Mouse (Mus musculus) liver, embryonic 15.5 days (tissue): ENCODE data around the gene Dach1. TPM values are rescaled to one million over a fixed set of nuclear protein-coding genes. Genes with fewer than 3 reads are reported as not detected.

Experiments
- ATAC-seq: fragments of 200-750 bp; cut with Nextera tagmentation; 2 replicates; pipeline ENCODE4 v1.8.0; 2017; ENCODE audit warnings: moderate number of reproducible peaks, mild to moderate bottlenecking, moderate library complexity; ENCODE audit not compliant: insufficient read depth
- H3K27ac ChIP-seq: fragments of 300-500 bp; sonication (generic); replicated peaks from 2 replicates; pipeline ENCODE4 v1.5.1; 2015; ENCODE audit warnings: mild to moderate bottlenecking, inconsistent platforms
- H3K27me3 ChIP-seq: fragments of 300-500 bp; sonication (generic); 2 replicates; pipeline ENCODE4 v1.6.1; 2015; ENCODE audit warnings: mild to moderate bottlenecking, inconsistent platforms
- H3K36me3 ChIP-seq: fragments of 300-500 bp; sonication (generic); replicated peaks from 2 replicates; pipeline ENCODE4 v1.6.1; 2015; ENCODE audit warnings: moderate library complexity, mild to moderate bottlenecking, inconsistent platforms
- H3K4me1 ChIP-seq: fragments of 300-500 bp; sonication (generic); replicated peaks from 2 replicates; pipeline ENCODE4 v1.6.1; 2015; ENCODE audit warnings: inconsistent platforms
- H3K4me2 ChIP-seq: fragments of 300-500 bp; sonication (generic); 2 replicates; pipeline ENCODE4 v1.6.1; 2015; ENCODE audit warnings: moderate library complexity, mild to moderate bottlenecking, inconsistent platforms
- H3K4me3 ChIP-seq: fragments of 300-500 bp; sonication (generic); replicated peaks from 2 replicates; pipeline ENCODE4 v1.5.1; 2015; ENCODE audit warnings: mild to moderate bottlenecking, inconsistent platforms
- H3K9ac ChIP-seq: fragments of 300-500 bp; sonication (generic); 2 replicates; pipeline ENCODE4 v1.6.1; 2015; ENCODE audit warnings: moderate library complexity, mild to moderate bottlenecking, inconsistent platforms
- H3K9me3 ChIP-seq: fragments of 300-500 bp; sonication (generic); replicated peaks from 2 replicates; pipeline ENCODE4 v1.6.1; 2016; ENCODE audit warnings: inconsistent platforms
- WGBS: fragments of 180-500 bp; shearing (Covaris S2); methylation state at CpG from one replicate; pipeline ENCODE4 v1.1.7; 2015; ENCODE audit warnings: mixed read lengths; ENCODE audit not compliant: insufficient replicate concordance; 5-methylcytosine and 5-hydroxymethylcytosine counted together
- polyA plus RNA-seq: library from polyadenylated mRNA; unstranded; fragments of >200 nt; fragmentation: Nextera tagmentation; extraction: Ambion mirVana; gene quantifications from 2 replicates; pipeline ENCODE4 v1.2.1, GENCODE M21; 2015

Dach1 gene
- polyA plus RNA-seq, 1 experiment from 2014 or later = 0.23 TPM

DNA sequence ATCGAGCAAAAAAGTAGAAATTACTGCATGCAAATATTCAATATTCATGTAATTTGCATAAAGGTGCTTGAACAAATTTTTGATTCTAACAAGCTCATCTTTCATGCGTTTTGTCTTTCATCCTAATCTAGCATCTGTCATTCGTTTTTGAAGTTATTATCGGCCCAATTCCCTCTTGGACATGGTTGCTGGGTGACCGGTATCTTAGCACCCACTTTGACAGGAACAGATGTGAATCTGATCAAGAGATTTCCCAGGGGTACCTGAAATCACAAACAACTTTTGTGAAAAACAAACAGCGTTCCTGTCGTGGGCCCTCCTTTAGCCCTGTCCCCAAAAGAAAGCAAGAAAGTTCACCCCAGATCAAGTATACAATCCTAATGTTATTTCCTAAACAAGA is 12.8 kb downstream of the Dach1 start:
- Histone ChIP-seq H3K4me1 (no peaks in the 10 kb centered on the region), H3K9me3 (no peaks in the 10 kb centered on the region), H3K27me3 (no peaks in the 10 kb centered on the region), H3K9ac (no peak overlapping the region), H3K4me3 (no peak overlapping the region), H3K4me2 (no peak overlapping the region), H3K36me3 (no peaks in the 10 kb centered on the region), H3K27ac (no peak overlapping the region)
- ATAC-seq = no peak
- 57% methylated on average over 7 of the region's 7 CpGs for WGBS

- Histone ChIP-seq H3K4me1 (no peaks in the 10 kb centered on the region), H3K9me3 (no peaks in the 10 kb centered on the region), H3K27ac (no peak overlapping the region), H3K4me3 (no peak overlapping the region), H3K4me2 (no peak overlapping the region), H3K36me3 (no peaks in the 10 kb centered on the region), H3K9ac (no peak overlapping the region), H3K27me3 (no peaks in the 10 kb centered on the region)
- 74% methylated on average over 7 of the region's 7 CpGs for WGBS
- no peak for ATAC-seq
These were observed 13.7 kb downstream of the Dach1 start for GRCm38 (mm10) chr14:98155725-98156392.

DNA sequence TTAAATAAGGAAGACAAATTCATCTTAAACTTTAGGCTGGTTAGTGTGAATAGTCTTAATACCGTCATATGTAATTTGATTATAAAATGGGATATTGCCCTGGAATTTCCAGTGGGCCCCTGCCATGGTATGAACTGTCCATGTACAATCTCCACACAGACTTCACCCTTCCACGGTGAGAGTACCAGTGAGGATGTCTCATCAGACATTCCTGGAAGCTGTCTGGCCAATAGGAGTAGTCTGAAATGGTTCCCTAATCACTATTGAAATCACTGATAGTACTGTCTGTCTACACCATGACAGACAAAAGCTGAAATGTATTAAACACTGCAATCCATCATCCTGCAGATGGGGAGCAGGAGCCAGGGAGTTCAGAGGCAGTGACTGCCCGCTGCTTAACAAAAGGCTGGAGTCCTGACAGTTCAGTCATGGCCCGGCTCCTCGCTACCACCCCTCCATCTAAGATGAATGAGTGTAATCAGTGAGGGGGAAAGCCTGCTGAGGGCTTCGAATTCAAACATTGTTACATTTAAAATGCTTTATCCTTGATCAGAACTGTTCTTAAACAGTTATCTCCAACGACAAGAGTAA is 14.6 kb downstream of the Dach1 start:
- no peak overlapping the region for H3K27ac ChIP-seq
- no peak overlapping the region for H3K4me3 ChIP-seq
- no peaks in the 10 kb centered on the region for H3K4me1 ChIP-seq
- H3K4me2 ChIP-seq = no peak overlapping the region
- no peaks in the 10 kb centered on the region for H3K9me3 ChIP-seq
- no peaks in the 10 kb centered on the region for H3K36me3 ChIP-seq
- no peak overlapping the region for H3K9ac ChIP-seq
- WGBS = 69% methylated on average over 7 of the region's 7 CpGs
- ATAC-seq = no peak
- H3K27me3 ChIP-seq = no peaks in the 10 kb centered on the region

DNA sequence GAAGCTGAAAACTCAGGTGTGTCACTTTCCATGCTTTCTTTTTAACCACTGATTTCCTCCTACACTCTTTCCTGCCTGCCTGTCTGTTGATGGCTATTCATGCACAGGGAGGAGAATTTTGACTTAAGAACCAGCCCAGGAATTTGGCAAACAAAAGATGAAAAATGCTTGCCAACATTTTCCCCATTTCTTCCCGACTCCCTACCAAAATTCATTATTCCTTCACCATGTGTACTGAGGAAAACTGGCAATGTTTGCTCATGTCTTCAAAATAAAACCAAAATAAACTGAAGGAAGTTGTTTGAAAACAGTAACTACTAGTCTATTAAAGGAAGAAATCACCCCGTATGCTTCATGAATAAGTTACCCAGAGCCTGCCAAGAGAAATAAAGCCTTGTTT is 27.8 kb downstream of the Dach1 start:
- 54% methylated on average over 2 of the region's 2 CpGs for WGBS
- ATAC-seq = no peak

GRCm38 (mm10) chr14:98138873-98139665 is 30.5 kb downstream of the Dach1 start:
- ATAC-seq = no peak
- Histone ChIP-seq H3K27ac (no peak overlapping the region), H3K9ac (no peak overlapping the region), H3K4me3 (no peak overlapping the region), H3K4me1 (no peaks in the 10 kb centered on the region), H3K36me3 (no peaks in the 10 kb centered on the region), H3K9me3 (no peaks in the 10 kb centered on the region), H3K4me2 (no peak overlapping the region), H3K27me3 (no peaks in the 10 kb centered on the region)
- 57% methylated on average over 3 of the region's 3 CpGs for WGBS

More for the DNA sequence above, 27.8 kb downstream of the Dach1 start:
- Histone ChIP-seq H3K4me3 (no peak overlapping the region), H3K36me3 (no peaks in the 10 kb centered on the region), H3K9ac (no peak overlapping the region), H3K4me1 (no peaks in the 10 kb centered on the region), H3K27ac (no peak overlapping the region), H3K9me3 (no peaks in the 10 kb centered on the region), H3K27me3 (no peaks in the 10 kb centered on the region), H3K4me2 (no peak overlapping the region)

DNA sequence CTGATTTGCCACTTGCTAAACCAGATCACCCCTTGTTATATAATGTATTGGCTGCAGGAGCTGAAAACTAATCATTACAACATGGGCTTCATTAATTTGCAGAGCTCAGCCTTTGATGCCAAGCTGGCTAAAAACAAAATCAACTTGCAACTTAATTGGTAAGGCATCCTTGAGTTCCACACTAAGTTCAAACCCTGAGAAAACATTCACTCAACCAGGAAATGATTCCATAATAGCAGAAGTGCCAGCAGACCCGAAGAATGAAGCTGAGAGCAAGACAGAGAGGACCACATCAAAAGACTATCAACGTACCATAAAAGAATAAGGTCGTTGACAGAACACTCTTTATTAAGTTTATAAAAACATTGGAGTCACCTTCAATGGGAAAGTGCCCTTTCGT is 35.0 kb downstream of the Dach1 start:
- Histone ChIP-seq H3K9me3 (no peaks in the 10 kb centered on the region), H3K4me1 (no peaks in the 10 kb centered on the region), H3K9ac (no peak overlapping the region), H3K36me3 (no peaks in the 10 kb centered on the region), H3K4me2 (no peak overlapping the region), H3K4me3 (no peak overlapping the region), H3K27me3 (no peaks in the 10 kb centered on the region), H3K27ac (no peak overlapping the region)
- ATAC-seq = no peak
- 52% methylated on average over 4 of the region's 4 CpGs for WGBS

GRCm38 (mm10) chr14:98123032-98123431 is 46.5 kb downstream of the Dach1 start:
- H3K4me3 ChIP-seq = no peak overlapping the region
- no peak overlapping the region for H3K4me2 ChIP-seq
- H3K36me3 ChIP-seq = no peaks in the 10 kb centered on the region
- H3K27me3 ChIP-seq = no peaks in the 10 kb centered on the region
- no peak overlapping the region for H3K9ac ChIP-seq
- no peak for ATAC-seq
- H3K4me1 ChIP-seq = no peaks in the 10 kb centered on the region
- H3K27ac ChIP-seq = no peak overlapping the region
- 62% methylated on average over 1 of the region's 1 CpGs for WGBS
- H3K9me3 ChIP-seq = no peaks in the 10 kb centered on the region

GRCm38 (mm10) chr14:98116627-98117026 is 52.9 kb downstream of the Dach1 start:
- Histone ChIP-seq H3K27ac (no peak overlapping the region), H3K27me3 (no peaks in the 10 kb centered on the region), H3K4me2 (no peak overlapping the region), H3K4me1 (no peaks in the 10 kb centered on the region), H3K9ac (no peak overlapping the region), H3K9me3 (no peaks in the 10 kb centered on the region), H3K4me3 (no peak overlapping the region), H3K36me3 (no peaks in the 10 kb centered on the region)
- no peak for ATAC-seq
- WGBS = 62% methylated on average over 1 of the region's 1 CpGs

- Histone ChIP-seq H3K27ac (no peak overlapping the region), H3K4me3 (no peak overlapping the region), H3K9ac (no peak overlapping the region), H3K9me3 (no peaks in the 10 kb centered on the region), H3K27me3 (no peaks in the 10 kb centered on the region), H3K4me2 (no peak overlapping the region), H3K4me1 (no peaks in the 10 kb centered on the region), H3K36me3 (no peaks in the 10 kb centered on the region)
- no peak for ATAC-seq
- 21% methylated on average over 1 of the region's 1 CpGs for WGBS
These were observed 56.5 kb downstream of the Dach1 start for GRCm38 (mm10) chr14:98113106-98113505.

DNA sequence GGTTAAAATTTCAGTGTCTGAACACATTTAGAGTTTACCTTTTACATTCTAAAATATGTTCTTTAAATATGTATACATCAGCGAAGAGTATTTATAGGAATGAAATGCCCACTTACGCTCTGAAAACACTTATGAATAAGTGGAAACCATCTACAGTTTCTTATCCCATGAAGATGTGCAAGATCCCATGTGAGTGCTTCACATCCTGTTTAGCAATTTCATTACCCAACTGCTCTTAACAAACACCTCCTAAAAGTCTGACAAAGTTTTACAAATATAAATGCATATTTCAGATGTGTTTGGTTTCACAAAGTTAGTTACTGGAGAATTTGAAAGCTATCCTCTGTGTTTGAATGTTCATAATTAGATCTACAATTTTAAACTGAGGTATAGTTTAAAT is 59.6 kb downstream of the Dach1 start:
- Histone ChIP-seq H3K9ac (no peak overlapping the region), H3K4me1 (no peaks in the 10 kb centered on the region), H3K4me2 (no peak overlapping the region), H3K27me3 (no peaks in the 10 kb centered on the region), H3K4me3 (no peak overlapping the region), H3K9me3 (no peaks in the 10 kb centered on the region), H3K36me3 (no peaks in the 10 kb centered on the region), H3K27ac (no peak overlapping the region)
- WGBS = 68% methylated on average over 2 of the region's 2 CpGs
- ATAC-seq = no peak

DNA sequence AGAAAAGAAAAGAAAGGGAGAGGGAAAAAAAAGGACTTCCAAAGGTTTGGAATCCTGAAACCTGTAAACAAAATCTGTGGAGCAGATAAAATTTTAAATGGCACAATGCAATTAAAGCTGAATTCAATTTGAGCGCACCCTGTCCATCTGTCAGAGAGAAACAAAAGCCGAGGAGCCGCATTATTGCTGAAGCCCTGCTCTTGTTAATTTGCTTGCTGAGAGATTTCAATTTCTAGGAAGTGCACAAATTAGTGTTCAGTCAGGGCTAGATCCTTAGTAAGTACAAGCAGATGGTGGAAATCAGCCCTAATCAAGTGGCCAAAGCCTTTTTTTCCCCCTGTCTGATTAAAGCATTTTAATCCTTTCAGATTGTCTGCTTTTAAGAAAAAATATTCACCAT is 60.8 kb downstream of the Dach1 start:
- Histone ChIP-seq H3K27me3 (no peaks in the 10 kb centered on the region), H3K9ac (no peak overlapping the region), H3K27ac (no peak overlapping the region), H3K9me3 (no peaks in the 10 kb centered on the region), H3K36me3 (no peaks in the 10 kb centered on the region), H3K4me1 (no peaks in the 10 kb centered on the region), H3K4me2 (no peak overlapping the region), H3K4me3 (no peak overlapping the region)
- no peak for ATAC-seq
- 77% methylated on average over 3 of the region's 3 CpGs for WGBS
